Mouse (Mus musculus) kidney, postnatal 0 days (tissue): ENCODE results near the gene 1700012B09Rik. TPM values are rescaled to one million over a fixed set of nuclear protein-coding genes. Genes with fewer than 3 reads are reported as not detected.

ENCODE experiments used
- ATAC-seq: fragments of 200-750 bp; cut with Nextera tagmentation; replicated peaks from 2 replicates; pipeline ENCODE4 v1.8.0; 2017; ENCODE audit warnings: low read depth, moderate number of reproducible peaks, moderate TSS enrichment, moderate library complexity; ENCODE audit not compliant: low FRiP score
- DNase-seq: peaks from one replicate; pipeline ENCODE4 v3.0.0-alpha.2; 2016; ENCODE audit warnings: low spot score
- H3K27ac ChIP-seq: fragments of 300-500 bp; sonication (generic); 2 replicates; pipeline ENCODE4 v1.5.1; 2014; ENCODE audit warnings: mild to moderate bottlenecking
- H3K27me3 ChIP-seq: fragments of 300-500 bp; sonication (generic); 2 replicates; pipeline ENCODE4 v1.6.1; 2014; ENCODE audit warnings: low read length, mixed read lengths; ENCODE audit not compliant: insufficient read depth
- H3K36me3 ChIP-seq: fragments of 300-500 bp; sonication (generic); 2 replicates; pipeline ENCODE4 v1.6.1; 2014; ENCODE audit warnings: low read length, mixed read lengths; ENCODE audit not compliant: insufficient read depth
- H3K4me1 ChIP-seq: fragments of 300-500 bp; sonication (generic); replicated peaks from 2 replicates; pipeline ENCODE4 v1.6.1; 2014; ENCODE audit warnings: antibody characterized with exemption, low read length, mixed read lengths; ENCODE audit not compliant: insufficient read depth
- H3K4me2 ChIP-seq: fragments of 300-500 bp; sonication (generic); 2 replicates; pipeline ENCODE4 v1.6.1; 2014; ENCODE audit warnings: mild to moderate bottlenecking, low read length, moderate library complexity, mixed read lengths
- H3K4me3 ChIP-seq: fragments of 300-500 bp; sonication (generic); replicated peaks from 2 replicates; pipeline ENCODE4 v1.5.1; 2014; ENCODE audit warnings: low read depth, low read length
- H3K9ac ChIP-seq: fragments of 300-500 bp; sonication (generic); 2 replicates; pipeline ENCODE4 v1.6.1; 2014; ENCODE audit warnings: low read depth, low read length
- H3K9me3 ChIP-seq: fragments of 300-500 bp; sonication (generic); replicated peaks from 2 replicates; pipeline ENCODE4 v1.6.1; 2016; ENCODE audit warnings: low read length, inconsistent platforms, mixed read lengths
- CTCF ChIP-seq: IDR thresholded peaks from 2 replicates; pipeline ENCODE4 v1.5.1; 2016; ENCODE audit warnings: antibody characterized with exemption, low read depth, mild to moderate bottlenecking, moderate library complexity
- WGBS: fragments of 180-500 bp; shearing (Covaris S2); extraction: QIAGEN DNeasy Blood & Tissue Kit; methylation state at CpG from one replicate; pipeline ENCODE4 v1.1.7; 2014; 5-methylcytosine and 5-hydroxymethylcytosine counted together
- polyA plus RNA-seq: library from polyadenylated mRNA; unstranded; fragments of >200 nt; fragmentation: Nextera tagmentation; extraction: Ambion mirVana; gene quantifications from 2 replicates; pipeline ENCODE4 v1.2.1, GENCODE M21; 2015

The 1700012B09Rik gene
- polyA plus RNA-seq, 1 experiment from 2014 or later: not detected

DNA sequence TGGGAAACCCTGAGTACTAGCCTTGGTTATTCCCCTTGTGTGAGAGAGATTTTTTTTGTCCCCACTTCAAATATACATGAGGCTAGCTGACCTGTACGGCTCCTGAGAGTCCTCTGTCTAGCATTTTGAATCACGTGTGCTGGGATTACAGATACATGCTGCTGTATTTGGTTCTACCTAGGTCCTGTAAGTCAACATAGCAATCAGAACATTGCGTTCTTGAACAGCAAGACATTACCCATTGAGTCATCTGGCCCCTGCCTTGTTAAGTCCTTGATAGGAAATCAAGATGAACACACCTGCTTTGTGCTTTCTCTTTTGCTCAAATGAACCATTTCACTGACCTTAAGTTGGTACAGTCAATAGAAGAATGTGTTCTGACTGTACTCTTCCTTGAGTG lies 16.4 kb downstream of the 1700012B09Rik start:
- TF ChIP-seq CTCF: no peak
- H3K27ac ChIP-seq: no peak overlapping the region
- no peaks in the 10 kb centered on the region for H3K9me3 ChIP-seq
- H3K27me3 ChIP-seq: no peaks in the 10 kb centered on the region
- H3K36me3 ChIP-seq: no peaks in the 10 kb centered on the region
- H3K4me3 ChIP-seq: no peak overlapping the region
- DNase-seq (no peak), ATAC-seq (no peak)
- H3K4me1 ChIP-seq: peaks cover 11% of the 10 kb centered on the region
- WGBS: 88% methylated on average over 3 of the region's 3 CpGs
- H3K4me2 ChIP-seq: no peak overlapping the region
- no peak overlapping the region for H3K9ac ChIP-seq

DNA sequence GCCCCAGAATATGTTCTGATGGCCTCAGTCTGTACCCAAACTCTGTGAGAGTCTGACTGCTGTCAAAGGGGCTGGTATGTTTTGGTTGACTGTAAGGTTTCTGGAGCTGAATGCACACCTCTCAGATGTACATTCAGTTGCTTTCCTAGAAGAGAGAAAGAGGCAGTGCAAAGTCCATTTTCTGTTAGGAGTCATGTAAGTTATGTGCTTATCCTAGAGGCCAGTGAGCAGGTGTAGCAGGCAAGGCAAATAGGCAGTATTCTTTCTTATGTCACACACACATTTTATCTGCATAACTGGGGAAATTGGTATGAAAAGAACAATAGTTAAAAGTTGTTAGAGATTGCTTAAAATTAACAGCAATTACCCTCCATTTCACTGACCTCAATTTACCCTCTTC lies 16.9 kb downstream of the 1700012B09Rik start:
- ATAC-seq: no peak
- Histone ChIP-seq H3K4me3 (no peak overlapping the region), H3K9ac (no peak overlapping the region), H3K27me3 (no peaks in the 10 kb centered on the region), H3K4me1 (peaks cover 11% of the 10 kb centered on the region), H3K9me3 (no peaks in the 10 kb centered on the region), H3K27ac (no peak overlapping the region), H3K36me3 (no peaks in the 10 kb centered on the region), H3K4me2 (no peak overlapping the region)
- no peak for TF ChIP-seq CTCF
- DNase-seq: no peak

DNA sequence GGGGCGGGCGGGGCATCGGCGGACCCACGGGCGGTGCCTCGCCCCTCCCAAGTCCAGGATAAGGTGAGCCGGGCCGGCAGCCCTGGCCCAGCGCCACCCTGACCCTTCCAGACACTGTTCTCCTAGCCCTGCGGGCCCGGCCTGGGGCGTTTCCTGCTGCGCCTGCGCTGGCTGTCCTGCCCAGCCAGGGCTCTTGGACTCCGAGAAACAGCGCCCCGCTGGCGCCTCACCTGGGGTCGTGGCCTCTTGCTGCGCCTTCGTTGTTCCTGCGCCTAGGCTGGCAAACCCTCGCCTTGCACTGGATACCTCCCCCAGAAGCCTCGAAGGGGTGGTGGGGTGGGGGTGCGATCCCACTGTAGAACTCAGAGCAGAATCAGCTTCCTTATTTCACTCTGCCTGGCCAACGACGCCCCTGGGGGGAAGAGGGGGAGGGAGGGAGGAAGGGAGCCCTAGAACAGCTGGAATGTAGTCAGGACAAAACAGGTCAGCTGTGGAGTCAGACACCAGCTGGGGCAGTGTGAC lies 18.8 kb downstream of the 1700012B09Rik start, which contains the start of gene Fut4:
Fut4 (minus strand) TSS at position 393 of the 522 bp plus-strand sequence.
- H3K4me3 ChIP-seq: peak within 1 kb of the TSS; percentile 49
- WGBS: under 1% methylated on average over 28 of the region's 28 CpGs
- H3K27me3 ChIP-seq: no peaks in the 10 kb centered on the region
- peak; percentile 54 for DNase-seq
- peaks cover 11% of the 10 kb centered on the region for H3K4me1 ChIP-seq
- peak within 1 kb of the TSS; percentile 56 for H3K9ac ChIP-seq
- no peaks in the 10 kb centered on the region for H3K36me3 ChIP-seq
- peak; percentile 86 for ATAC-seq
- H3K27ac ChIP-seq: peak within 1 kb of the TSS; percentile 36; the same call in 1 of the 2 replicates
- H3K4me2 ChIP-seq: peak within 1 kb of the TSS; percentile 95
- H3K9me3 ChIP-seq: no peaks in the 10 kb centered on the region
- 0 out of 2 replicates have a peak, but pooled peaks have one; percentile 8 for TF ChIP-seq CTCF

DNA sequence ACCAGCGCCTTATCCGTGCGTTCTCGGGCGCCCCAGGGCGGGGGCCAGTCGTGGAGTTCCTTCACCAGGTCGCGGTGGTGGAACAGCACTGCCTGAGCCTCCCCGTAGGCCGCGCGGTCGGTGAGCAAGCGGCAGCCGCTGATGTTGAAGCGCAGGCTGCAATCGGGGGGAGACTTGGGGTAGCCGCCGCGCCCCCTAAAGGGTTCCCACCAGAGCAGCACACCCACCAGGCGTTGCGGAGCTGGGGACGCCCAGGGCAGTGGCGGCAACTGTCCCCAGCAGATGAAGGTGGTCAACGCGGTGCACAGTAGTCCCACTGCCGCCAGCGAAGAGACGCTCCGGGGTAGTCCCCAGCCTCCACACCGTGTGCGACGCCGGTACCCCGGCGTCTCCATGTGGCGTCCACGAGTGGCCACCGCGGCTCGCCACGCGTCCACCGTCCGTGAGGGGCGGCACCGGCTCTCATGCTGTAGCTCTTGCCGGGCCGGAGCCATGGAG lies 19.3 kb downstream of the 1700012B09Rik start:
- no peaks in the 10 kb centered on the region for H3K36me3 ChIP-seq
- H3K27ac ChIP-seq: no peak overlapping the region
- no peaks in the 10 kb centered on the region for H3K27me3 ChIP-seq
- H3K4me1 ChIP-seq: peaks cover 11% of the 10 kb centered on the region
- ATAC-seq (peak; percentile 80), DNase-seq (peak; percentile 35)
- no peak for TF ChIP-seq CTCF
- H3K4me2 ChIP-seq: peak overlapping the region; percentile 95
- H3K4me3 ChIP-seq: peak overlapping the region; percentile 49
- WGBS: under 1% methylated on average over 50 of the region's 50 CpGs
- H3K9me3 ChIP-seq: no peaks in the 10 kb centered on the region
- peak overlapping the region; percentile 56 for H3K9ac ChIP-seq

DNA sequence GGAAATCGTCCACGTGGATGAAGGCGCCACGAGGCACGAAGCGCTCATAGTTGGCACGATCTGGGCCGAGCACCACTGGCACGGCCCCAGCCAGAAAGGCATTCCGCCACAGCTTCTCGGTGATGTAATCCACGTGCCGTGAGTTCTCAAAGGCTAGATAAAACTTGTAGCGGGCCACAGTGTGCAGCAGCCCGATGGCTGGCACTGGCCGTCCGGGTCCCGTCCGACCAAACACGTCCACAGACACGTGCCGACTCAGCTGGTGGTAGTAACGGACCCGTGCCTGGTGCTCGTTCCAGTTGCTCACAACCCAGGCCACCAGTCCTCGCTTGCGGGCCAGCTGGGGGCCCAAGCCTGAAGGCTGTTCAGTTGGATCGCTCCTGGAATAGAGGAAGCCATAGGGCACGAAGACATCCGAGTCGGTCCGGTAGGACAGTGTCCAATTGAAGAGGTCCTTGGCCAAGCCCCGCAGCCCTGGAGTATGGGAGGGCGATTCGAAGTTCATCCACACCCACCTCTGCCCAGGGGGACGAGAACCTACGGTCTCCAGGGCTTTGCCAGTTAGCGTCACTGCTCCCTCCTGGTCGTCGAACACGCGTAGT lies 19.8 kb downstream of the 1700012B09Rik start:
- peak overlapping the region; percentile 49 for H3K4me3 ChIP-seq
- H3K4me1 ChIP-seq: peaks cover 11% of the 10 kb centered on the region
- peak overlapping the region; percentile 56 for H3K9ac ChIP-seq
- H3K9me3 ChIP-seq: no peaks in the 10 kb centered on the region
- no peaks in the 10 kb centered on the region for H3K27me3 ChIP-seq
- no peak overlapping the region for H3K27ac ChIP-seq
- DNase-seq (no peak), ATAC-seq (peak; percentile 18; the same call in 1 of the 2 replicates)
- no peaks in the 10 kb centered on the region for H3K36me3 ChIP-seq
- 66% methylated on average over 42 of the region's 42 CpGs for WGBS
- no peak for TF ChIP-seq CTCF
- H3K4me2 ChIP-seq: peak overlapping the region; percentile 95

DNA sequence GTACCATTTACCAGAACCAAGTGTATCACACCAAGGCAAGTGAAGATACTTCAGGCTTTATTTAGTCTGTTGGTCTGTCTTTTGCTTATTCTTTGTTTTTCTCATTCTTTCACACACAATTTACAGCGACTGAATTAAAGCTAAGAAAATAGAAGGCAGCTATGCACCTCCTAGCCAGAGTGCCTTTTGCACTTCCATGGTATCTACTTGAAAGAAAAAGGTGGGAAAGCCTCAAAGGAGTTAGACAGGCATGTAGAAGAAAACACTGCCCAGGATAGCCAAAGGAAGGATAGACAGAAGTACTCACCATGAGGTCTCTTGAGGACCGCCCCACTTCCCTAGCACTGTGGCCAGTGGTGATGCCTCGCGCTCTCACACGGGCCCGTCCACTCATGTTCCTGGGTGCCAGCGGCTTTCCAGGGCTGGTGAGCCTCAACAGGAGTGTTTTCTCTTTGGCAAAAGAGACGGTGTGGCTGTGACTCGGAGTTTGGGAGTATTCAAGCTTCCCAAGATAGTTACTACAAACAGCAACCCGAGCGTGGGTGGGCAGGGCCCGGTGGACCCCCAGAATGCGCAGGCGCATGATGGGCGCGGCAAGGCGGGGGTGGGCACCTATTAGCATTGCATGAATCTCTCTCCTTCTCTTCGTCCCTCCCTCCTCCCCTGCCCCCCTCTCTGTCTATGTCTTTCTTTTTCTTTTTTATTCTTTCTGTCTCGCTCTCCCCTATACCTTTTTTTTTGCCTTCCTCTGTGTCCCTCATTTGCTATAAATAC lies 30.5 kb downstream of the 1700012B09Rik start, which contains the start of gene Piwil4:
Piwil4 (minus strand) TSS at position 583 of the 774 bp plus-strand sequence.
- DNase-seq: no peak
- H3K9ac ChIP-seq: no peak within 1 kb of the TSS
- H3K27ac ChIP-seq: no peak within 1 kb of the TSS
- no peaks in the 10 kb centered on the region for H3K27me3 ChIP-seq
- WGBS: 85% methylated on average over 19 of the region's 19 CpGs
- H3K4me1 ChIP-seq: no peaks in the 10 kb centered on the region
- H3K36me3 ChIP-seq: no peaks in the 10 kb centered on the region
- no peak for ATAC-seq
- H3K9me3 ChIP-seq: no peaks in the 10 kb centered on the region
- no peak within 1 kb of the TSS for H3K4me3 ChIP-seq
- no peak within 1 kb of the TSS for H3K4me2 ChIP-seq
- no peak for TF ChIP-seq CTCF
